Mouse (Mus musculus): ENCODE results near the gene Orai1. TPM values are rescaled to one million over a fixed set of nuclear protein-coding genes. Genes with fewer than 3 reads are reported as not detected.
"Not testable (repeated sequence)": the region's sequence is repeated elsewhere in the genome, so short reads cannot be mapped to it uniquely, and the experiment has no call there.

The Orai1 gene
- polyA plus RNA-seq, 1 experiment from 2014 or later = 19.3 TPM

DNA sequence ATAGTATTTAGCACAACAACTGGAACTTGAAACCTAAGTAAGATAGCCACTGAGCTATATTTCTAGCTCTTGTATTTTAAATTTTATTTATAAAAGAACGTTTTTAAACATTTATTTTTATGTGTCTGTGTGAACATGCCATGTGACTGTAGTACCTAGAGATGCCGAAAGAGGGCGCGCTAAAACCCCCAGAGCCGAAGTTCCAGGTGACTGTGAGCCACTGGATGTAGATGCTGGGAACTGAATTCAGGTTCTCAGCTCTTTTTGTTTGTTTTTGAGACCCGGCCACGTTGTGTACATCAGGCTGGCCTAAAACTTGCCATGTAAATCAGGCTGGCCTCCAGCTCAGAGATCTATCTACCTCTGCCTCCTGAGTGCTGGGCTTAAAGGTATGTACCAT, 29.0 kb downstream of the Orai1 start:
- no peak for ATAC-seq
- no peak overlapping the region for H3K4me3 ChIP-seq (replicated peaks)
- no peaks in the 10 kb centered on the region for H3K9me3 ChIP-seq
- WGBS = 26% methylated on average over 7 of the region's 7 CpGs
- no peaks in the 10 kb centered on the region for H3K36me3 ChIP-seq
- H3K27ac ChIP-seq = no peak overlapping the region
- no peaks in the 10 kb centered on the region; the same call in 1 of the 2 replicates for H3K4me1 ChIP-seq (replicated peaks)
- H3K27me3 ChIP-seq (replicated peaks) = no peaks in the 10 kb centered on the region
- H3K4me2 ChIP-seq (replicated peaks) = no peak overlapping the region
- no peak overlapping the region for H3K9ac ChIP-seq

DNA sequence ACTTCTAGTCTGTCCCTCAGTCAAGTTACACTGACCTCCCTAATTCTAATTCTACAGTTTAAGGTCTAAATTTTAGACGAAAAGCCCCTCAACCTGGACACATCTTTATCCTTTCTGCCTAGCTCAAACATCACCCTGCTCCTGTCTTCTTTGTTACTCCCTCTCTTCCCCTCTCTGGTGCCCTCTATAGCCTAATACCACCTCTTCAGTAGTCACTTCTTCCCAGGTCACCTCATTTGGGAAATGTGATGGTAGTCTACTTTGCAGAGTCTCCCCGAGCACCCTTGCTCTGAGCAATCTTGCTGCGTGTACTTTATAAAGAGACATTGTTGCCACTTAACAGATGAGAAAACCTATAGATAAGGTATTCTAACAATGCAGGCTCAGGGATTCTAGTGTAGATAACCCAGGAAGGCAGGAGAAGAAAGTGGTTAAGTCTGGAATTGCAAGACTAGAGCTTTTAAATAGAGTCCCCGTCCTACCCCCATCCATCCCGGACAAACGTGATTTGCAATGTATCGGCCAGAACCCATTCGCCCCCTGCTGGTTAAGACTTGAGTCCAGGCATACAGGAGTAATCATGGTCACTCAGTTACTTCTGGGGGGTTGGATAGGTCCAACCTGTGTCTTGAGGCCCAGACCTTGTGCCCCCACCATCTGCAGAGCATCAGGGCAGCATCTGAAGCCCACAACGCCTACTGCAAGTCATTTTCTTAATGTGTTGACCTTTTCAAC, 30.9 kb downstream of the Orai1 start:
- H3K27me3 ChIP-seq (replicated peaks) = no peaks in the 10 kb centered on the region
- no peak overlapping the region for H3K4me2 ChIP-seq (replicated peaks)
- WGBS = 27% methylated on average over 9 of the region's 9 CpGs
- ATAC-seq = 0 out of 2 replicates have a peak, but pooled peaks have one; percentile 44
- no peaks in the 10 kb centered on the region for H3K36me3 ChIP-seq
- H3K9me3 ChIP-seq = no peaks in the 10 kb centered on the region
- H3K4me3 ChIP-seq (replicated peaks) = no peak overlapping the region
- no peak overlapping the region for H3K9ac ChIP-seq
- peaks cover 4% of the 10 kb centered on the region; the same call in 1 of the 2 replicates for H3K4me1 ChIP-seq (replicated peaks)
- H3K27ac ChIP-seq = no peak overlapping the region

DNA sequence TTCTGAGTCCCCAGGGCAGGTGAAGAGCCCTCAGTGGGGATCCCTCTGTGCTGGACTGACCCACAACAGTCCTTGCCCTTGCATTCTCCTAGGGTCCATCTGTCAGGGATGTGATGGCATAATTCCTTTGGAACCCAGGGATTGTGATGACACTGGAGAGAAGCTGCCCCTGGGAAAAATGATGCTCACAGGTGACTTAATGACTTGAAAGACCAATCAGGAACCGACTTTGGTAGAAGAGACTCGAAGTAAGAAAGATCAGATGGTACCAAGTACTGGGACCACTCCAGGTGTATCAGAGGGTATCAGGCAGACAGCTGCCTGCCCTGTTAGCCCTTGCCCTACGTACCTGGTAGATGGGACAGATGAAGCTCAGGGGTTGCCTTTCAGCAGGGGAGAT, 32.0 kb downstream of the Orai1 start, which contains the start of gene Morn3:
Morn3 (minus strand) TSS at position 101 of the 400 bp plus-strand sequence.
- 87% methylated on average over 3 of the region's 3 CpGs for WGBS
- Histone ChIP-seq H3K27me3 (replicated peaks) (no peaks in the 10 kb centered on the region), H3K4me2 (replicated peaks) (no peak within 1 kb of the TSS), H3K9ac (no peak within 1 kb of the TSS), H3K27ac (no peak within 1 kb of the TSS), H3K36me3 (no peaks in the 10 kb centered on the region), H3K4me1 (replicated peaks) (peaks cover 4% of the 10 kb centered on the region; the same call in 1 of the 2 replicates), H3K4me3 (replicated peaks) (no peak within 1 kb of the TSS), H3K9me3 (no peaks in the 10 kb centered on the region)
- no peak for ATAC-seq

DNA sequence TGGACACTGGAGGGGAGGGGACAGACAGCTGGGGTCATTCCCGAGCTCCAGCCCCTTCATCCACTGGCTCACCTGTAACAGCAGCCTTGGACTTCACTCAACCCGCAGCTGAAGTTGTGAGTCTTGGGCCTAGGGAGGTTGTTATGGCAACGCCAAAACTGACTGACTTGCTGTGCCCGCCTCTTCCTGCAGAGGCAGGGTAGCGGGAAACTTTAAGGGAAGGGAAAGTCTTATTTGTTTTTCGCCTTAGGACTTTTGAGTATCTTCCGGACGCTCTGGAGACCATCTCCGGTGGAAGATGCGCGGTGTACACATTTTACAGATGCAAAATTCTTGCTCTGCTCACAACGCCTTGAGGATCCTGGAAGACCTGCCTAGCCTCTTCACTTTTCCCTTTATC, 34.4 kb downstream of the Orai1 start:
- ATAC-seq = peak; percentile 62; the same call in 1 of the 2 replicates
- Histone ChIP-seq H3K4me2 (replicated peaks) (peak overlapping the region; percentile 49), H3K9ac (no peak overlapping the region; the same call in 1 of the 2 replicates), H3K9me3 (no peaks in the 10 kb centered on the region), H3K36me3 (no peaks in the 10 kb centered on the region), H3K27me3 (replicated peaks) (no peaks in the 10 kb centered on the region), H3K4me1 (replicated peaks) (peaks cover 4% of the 10 kb centered on the region; the same call in 1 of the 2 replicates), H3K27ac (no peak overlapping the region), H3K4me3 (replicated peaks) (no peak overlapping the region; the same call in 1 of the 2 replicates)
- 4% methylated on average over 12 of the region's 12 CpGs for WGBS

DNA sequence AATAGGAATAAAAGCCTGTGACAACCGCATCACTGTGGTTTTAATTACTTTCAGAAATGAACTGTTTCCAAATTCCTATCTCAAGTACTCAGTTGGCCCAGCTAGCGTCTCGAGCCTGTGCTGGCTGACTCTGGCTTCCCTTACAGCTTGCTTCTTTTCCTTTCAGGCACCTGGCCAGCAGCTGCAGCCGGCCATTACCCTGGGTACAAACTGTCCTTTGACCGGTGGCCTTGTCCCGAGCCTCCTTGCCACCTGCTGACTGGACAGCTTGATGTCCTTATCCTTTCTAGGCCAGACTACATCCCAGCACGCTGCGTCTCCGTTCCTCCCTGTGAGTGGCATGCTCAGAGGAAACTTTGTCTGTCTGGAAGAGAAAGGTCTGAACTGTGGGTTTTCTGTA, 36.0 kb downstream of the Orai1 start:
- no peak for ATAC-seq
- H3K4me1 ChIP-seq (replicated peaks) = peaks cover 4% of the 10 kb centered on the region; the same call in 1 of the 2 replicates
- no peak overlapping the region for H3K27ac ChIP-seq
- 85% methylated on average over 9 of the region's 9 CpGs for WGBS
- no peak overlapping the region for H3K4me2 ChIP-seq (replicated peaks)
- no peaks in the 10 kb centered on the region for H3K9me3 ChIP-seq
- no peak overlapping the region for H3K4me3 ChIP-seq (replicated peaks)
- H3K36me3 ChIP-seq = no peaks in the 10 kb centered on the region
- no peaks in the 10 kb centered on the region for H3K27me3 ChIP-seq (replicated peaks)
- no peak overlapping the region; the same call in 1 of the 2 replicates for H3K9ac ChIP-seq

DNA sequence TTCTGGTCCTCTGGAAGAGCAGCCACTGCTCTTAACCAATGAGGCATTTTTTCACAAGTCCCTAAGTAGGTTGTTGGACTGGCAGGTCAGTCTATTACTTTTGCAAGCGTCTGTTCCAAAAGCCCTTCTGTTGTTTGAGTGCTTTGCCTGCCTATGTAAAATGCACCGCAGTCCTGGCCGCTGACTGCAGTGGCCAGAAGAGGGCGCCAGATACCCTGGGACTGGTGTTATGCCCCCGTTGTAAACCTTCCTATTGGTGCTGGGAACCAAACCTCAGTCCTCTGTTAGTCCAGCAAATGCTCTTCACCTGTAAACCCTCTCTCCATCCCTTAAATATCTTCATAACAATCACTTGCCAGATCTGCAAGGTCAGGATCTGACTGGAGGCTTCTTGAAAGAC, 36.9 kb downstream of the Orai1 start:
- H3K27ac ChIP-seq = no peak overlapping the region
- 79% methylated on average over 5 of the region's 5 CpGs for WGBS
- H3K4me3 ChIP-seq (replicated peaks) = no peak overlapping the region
- no peaks in the 10 kb centered on the region for H3K27me3 ChIP-seq (replicated peaks)
- peaks cover 4% of the 10 kb centered on the region; the same call in 1 of the 2 replicates for H3K4me1 ChIP-seq (replicated peaks)
- no peak overlapping the region for H3K9ac ChIP-seq
- no peak for ATAC-seq
- no peaks in the 10 kb centered on the region for H3K36me3 ChIP-seq
- no peaks in the 10 kb centered on the region for H3K9me3 ChIP-seq
- no peak overlapping the region for H3K4me2 ChIP-seq (replicated peaks)

DNA sequence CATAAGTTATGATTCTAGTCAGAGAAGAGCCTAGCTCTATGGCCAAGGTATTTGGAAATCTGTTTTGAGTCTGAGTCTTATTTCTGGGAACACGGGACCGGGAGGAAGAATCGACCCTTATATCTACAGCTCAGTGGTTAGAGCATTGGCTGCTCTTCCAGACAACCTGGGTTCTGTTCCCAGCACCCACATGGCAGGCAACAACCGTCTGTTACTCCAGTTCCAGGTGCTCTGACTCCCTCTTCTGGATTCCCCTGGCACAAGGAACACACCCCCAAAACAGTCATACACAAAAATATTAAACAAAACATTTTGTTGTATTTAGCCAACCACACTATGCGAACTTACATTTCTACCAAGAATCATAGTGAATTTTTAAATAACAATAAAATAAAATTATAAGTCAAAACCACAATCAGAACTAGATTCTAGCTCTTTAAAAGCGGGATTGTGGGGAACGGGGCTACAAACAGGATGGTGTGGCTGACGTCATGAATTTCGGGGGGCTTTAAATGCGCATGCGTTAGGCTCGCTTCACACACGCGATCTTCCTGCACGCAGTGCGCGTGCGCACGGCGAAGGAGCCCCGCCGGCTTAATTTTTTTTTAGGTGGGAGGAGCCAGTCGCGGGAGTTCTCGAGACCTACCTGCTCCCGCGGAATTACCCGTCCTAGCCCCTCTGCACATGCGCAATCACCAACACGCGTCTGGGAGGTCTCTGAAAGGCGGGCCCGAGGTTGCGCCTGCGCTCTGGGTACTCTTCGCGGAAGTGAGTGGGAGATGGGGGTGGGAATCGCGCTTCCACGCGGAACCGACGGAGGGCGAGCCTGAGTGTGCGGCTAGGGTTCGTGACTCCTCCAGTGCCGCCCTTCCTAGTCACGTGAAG, 42.7 kb downstream of the Orai1 start:
- Histone ChIP-seq H3K4me1 (replicated peaks) (peaks cover 17% of the 10 kb centered on the region), H3K36me3 (no peaks in the 10 kb centered on the region), H3K27ac (peak overlapping the region; percentile 48; the same call in 1 of the 2 replicates), H3K9me3 (no peaks in the 10 kb centered on the region), H3K4me2 (replicated peaks) (peak overlapping the region; percentile 57), H3K27me3 (replicated peaks) (no peaks in the 10 kb centered on the region), H3K4me3 (replicated peaks) (peak overlapping the region; percentile 38), H3K9ac (peak overlapping the region; percentile 39)
- peak; percentile 98 for ATAC-seq
- 7% methylated on average over 48 of the region's 48 CpGs for WGBS

DNA sequence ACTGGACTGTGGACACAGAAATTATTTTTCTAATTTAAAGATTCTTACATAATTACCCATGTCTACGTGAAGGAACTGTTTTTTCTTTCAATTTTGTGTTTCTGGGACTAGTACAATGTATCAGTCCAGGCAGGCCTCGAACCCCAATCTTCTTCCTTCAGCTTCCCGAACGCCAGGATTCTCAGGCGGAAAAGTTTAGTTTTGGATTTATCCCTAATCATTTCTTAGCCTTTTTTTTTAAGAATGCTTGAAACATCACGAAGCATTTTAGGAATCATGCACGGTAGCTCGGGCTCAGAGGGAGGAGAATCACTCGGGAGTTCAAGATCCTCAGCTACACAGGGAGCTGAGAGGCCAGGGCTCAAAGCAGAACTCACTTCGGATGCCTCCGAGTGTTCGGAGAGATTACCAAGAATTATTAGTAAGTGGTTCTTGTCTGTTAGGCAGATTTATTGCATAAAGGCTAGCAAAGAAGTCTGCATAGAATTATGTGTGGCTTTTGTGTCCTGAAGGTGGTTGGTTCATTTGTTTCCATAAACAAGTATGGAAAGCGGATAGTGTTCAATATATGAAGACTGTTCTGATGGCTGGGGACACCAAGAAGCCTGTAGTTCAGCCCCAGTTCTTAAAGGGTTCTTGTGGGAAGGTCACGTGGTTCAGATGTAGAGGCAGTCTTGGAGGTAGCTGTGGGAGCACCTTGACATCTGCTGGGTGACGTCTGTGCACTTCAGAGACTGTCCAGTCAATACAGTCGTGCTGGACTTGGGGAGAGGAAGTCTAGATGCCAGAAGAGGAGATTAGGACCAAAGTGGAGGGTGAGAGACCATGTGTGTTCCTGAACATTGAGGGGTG, 43.6 kb downstream of the Orai1 start:
- H3K9me3 ChIP-seq = no peaks in the 10 kb centered on the region
- 32% methylated on average over 16 of the region's 16 CpGs for WGBS
- no peaks in the 10 kb centered on the region for H3K27me3 ChIP-seq (replicated peaks)
- peaks cover 17% of the 10 kb centered on the region for H3K4me1 ChIP-seq (replicated peaks)
- H3K4me2 ChIP-seq (replicated peaks) = peak overlapping the region; percentile 57
- H3K27ac ChIP-seq = peak overlapping the region; percentile 48; the same call in 1 of the 2 replicates
- H3K4me3 ChIP-seq (replicated peaks) = peak overlapping the region; percentile 38
- H3K9ac ChIP-seq = peak overlapping the region; percentile 39
- no peak for ATAC-seq
- no peaks in the 10 kb centered on the region for H3K36me3 ChIP-seq

DNA sequence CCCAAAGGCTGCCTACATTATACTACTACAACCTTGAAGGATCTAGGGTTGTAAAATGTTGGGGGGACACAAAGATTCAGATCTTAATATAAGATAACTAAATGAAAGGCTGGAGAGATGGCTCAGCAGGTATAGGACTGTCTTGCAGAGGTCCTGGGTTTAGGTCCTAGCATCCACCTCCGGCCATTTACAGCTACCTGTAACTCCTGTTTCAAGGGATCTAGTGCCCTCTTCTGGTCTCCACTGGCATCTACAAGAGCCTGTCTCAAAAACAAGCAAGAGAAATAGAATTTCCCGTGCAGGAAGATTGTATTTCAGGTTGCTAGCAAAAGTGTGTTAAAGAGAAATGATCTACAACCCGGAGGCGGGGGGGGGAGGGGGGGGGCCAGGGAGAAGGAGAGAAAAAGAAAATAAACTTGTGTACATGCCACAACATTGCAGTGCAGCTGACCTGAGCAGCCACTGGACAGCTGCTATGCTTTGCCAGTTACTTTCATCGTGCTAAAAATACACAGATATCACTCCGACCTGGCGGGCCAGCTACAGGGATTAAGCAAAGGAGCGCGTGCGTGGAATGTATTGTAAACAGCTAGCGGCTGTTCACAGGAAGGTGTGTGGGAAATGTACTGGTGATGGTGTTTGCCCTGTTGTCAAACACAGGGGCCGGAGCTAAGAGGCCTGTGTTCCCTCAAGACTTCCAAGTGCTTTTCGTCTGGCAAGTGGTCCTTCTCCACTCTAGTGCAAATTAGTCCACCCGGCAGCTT, 45.1 kb downstream of the Orai1 start:
- H3K9me3 ChIP-seq = no peaks in the 10 kb centered on the region
- 13% methylated on average over 14 of the region's 14 CpGs for WGBS
- H3K4me2 ChIP-seq (replicated peaks) = peak overlapping the region; percentile 28
- no peaks in the 10 kb centered on the region for H3K36me3 ChIP-seq
- H3K27ac ChIP-seq = peak overlapping the region; percentile 51
- H3K4me1 ChIP-seq (replicated peaks) = peaks cover 17% of the 10 kb centered on the region
- 0 out of 2 replicates have a peak overlapping the region, but pooled peaks have one; percentile 10 for H3K4me3 ChIP-seq (replicated peaks)
- no peaks in the 10 kb centered on the region for H3K27me3 ChIP-seq (replicated peaks)
- no peak overlapping the region for H3K9ac ChIP-seq
- peak; percentile 11; the same call in 1 of the 2 replicates for ATAC-seq

DNA sequence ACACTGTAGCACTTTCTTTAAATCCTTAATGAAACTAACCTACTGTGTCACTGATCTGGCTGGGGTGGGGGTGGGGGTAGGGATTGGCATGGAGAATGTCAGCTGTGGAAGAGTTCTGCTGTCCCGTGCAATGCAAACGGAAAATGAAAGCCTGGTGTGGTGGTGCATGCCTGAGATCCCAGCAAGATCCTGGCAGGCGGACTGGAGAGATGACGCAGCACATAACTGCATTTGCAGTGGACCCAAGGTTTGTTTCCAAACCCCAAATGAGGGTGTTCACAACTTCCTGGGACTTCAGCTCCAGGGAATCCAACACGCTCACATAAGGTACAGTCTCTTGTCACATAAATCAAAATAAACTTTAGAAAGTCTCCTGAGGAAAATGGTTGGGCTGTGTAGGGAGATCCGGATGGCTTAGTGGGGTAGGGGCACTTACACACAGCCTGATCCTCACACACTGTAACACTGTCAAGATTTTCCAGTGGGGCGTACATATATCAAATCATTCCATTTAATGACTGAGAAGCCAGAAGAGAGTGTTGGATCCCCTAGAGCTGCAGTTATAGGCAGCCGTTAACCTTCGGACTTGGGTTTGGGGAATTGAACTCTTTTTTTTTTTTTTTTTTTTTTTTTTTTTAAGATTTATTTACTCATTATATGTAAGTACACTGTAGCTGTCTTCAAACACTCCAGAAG, 46.0 kb downstream of the Orai1 start:
- Histone ChIP-seq H3K27me3 (replicated peaks) (no peaks in the 10 kb centered on the region), H3K9me3 (no peaks in the 10 kb centered on the region), H3K4me2 (replicated peaks) (peak overlapping the region; percentile 28), H3K9ac (0 out of 2 replicates have a peak overlapping the region, but pooled peaks have one; percentile 11), H3K27ac (peak overlapping the region; percentile 40), H3K36me3 (no peaks in the 10 kb centered on the region), H3K4me3 (replicated peaks) (no peak overlapping the region), H3K4me1 (replicated peaks) (peaks cover 17% of the 10 kb centered on the region)
- 43% methylated on average over 9 of the region's 9 CpGs for WGBS
- no peak for ATAC-seq

DNA sequence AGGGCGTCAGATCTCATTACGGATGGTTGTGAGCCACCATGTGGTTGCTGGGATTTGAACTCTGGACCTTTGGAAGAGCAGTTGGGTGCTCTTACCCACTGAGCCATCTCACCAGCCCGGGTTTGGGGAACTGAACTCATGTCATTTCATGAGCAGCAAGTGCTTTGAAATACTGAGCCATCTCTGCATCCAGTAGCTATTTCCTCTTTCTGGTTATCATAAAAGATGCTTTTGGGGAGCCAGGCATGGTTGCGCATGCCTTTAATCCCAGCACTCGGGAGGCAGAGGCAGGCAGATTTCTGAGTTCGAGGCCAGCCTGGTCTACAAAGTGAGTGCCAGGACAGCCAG, 46.5 kb downstream of the Orai1 start:
- H3K27ac ChIP-seq; H3K27me3 ChIP-seq (replicated peaks); H3K4me3 ChIP-seq (replicated peaks); H3K36me3 ChIP-seq; ATAC-seq; H3K4me2 ChIP-seq (replicated peaks); H3K9ac ChIP-seq; H3K9me3 ChIP-seq: not testable (repeated sequence)
- WGBS = 70% methylated on average over 6 of the region's 6 CpGs
- peaks cover 17% of the 10 kb centered on the region for H3K4me1 ChIP-seq (replicated peaks)

Data from intestine, embryonic 15.5 days (tissue).